1 mouse cellular context compared by ENCODE assay signal in the genomic region with DNA sequence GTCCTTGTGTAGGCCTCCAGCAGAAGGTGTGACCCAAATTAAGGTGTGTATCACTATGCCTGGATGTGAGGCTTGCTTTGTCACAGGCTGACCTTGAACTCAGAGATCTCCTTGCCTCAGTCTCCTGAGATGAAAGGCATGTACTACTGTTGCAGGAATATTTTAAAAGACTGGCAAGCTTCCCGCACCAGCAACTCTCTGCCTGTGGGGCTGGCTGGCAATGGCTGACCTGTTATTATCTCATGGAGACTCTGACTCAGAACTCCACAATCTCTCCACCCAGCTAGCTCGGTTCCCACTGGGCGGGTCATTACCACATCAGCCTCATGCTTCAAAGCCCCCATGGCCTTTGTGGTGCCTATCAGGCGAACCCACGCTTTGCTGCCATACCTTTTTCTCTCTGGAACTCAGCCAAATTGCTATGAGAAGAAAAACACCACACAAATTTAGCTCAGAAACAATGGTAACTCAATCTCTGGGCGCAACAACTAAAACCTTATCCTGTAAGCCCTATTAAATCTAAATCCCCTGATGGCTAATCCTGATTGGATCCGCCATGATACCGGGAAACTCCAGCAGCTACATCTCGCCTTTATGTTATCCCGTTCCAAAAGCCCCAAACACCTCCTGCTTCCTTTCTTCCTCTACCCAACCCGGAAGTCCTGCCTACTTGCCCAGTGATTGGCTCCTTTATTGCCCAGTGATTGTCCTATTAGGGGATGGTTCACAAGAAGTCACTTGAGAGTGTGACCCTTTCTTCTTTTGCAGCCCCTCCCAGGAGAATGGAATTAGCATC.
TF ChIP-seq lines count a peak whose summit lies in the region.

No protein-coding gene starts in this region.

TF ChIP-seq in MEL, 35 proteins besides CTCF, POLR2A, EP300 and RAD21 (continued from another document):
- TF ChIP-seq MYC (IDR thresholded peaks at IDR 0.05; ENCODE audit: low read depth, low read length) (peak; percentile 83), TBP (IDR thresholded peaks at IDR 0.05; ENCODE audit: low read depth, low read length) (peak; percentile 80), ZMIZ1 (IDR thresholded peaks at IDR 0.05; ENCODE audit: low read depth, low read length) (no peak), MAZ (IDR thresholded peaks at IDR 0.05; ENCODE audit: low read depth, low read length) (0 out of 2 replicates have a peak, but pooled peaks have one; percentile 56), POLR2AphosphoS5 (IDR thresholded peaks at IDR 0.05; ENCODE audit: borderline replicate concordance, low read depth, low read length) (no peak), POLR2AphosphoS2 (IDR thresholded peaks at IDR 0.05; ENCODE audit: low read length) (no peak), GATA1 (IDR thresholded peaks at IDR 0.05; ENCODE audit: low read depth, low read length) (peak; percentile 44), TCF12 (IDR thresholded peaks at IDR 0.05; ENCODE audit: low read depth, low read length) (no peak; the same call in 1 of the 2 replicates), CHD2 (IDR thresholded peaks at IDR 0.05; ENCODE audit: low read length) (no peak), ZKSCAN1 (IDR thresholded peaks at IDR 0.05; ENCODE audit: low read depth, low read length) (no peak), KAT2A (conservative IDR thresholded peaks at IDR 0.05; ENCODE audit: low read depth, low read length) (no peak), NELFE (IDR thresholded peaks at IDR 0.05; ENCODE audit: low read depth, low read length) (peak; percentile 61; the same call in 1 of the 2 replicates), UBTF (IDR thresholded peaks at IDR 0.05; ENCODE audit: borderline replicate concordance, insufficient read depth, low read depth, low read length) (no peak), MYB (IDR thresholded peaks at IDR 0.05; ENCODE audit: low read depth, low read length) (no peak), MXI1 (IDR thresholded peaks at IDR 0.05; ENCODE audit: low read depth, low read length) (no peak), USF2 (IDR thresholded peaks at IDR 0.05; ENCODE audit: borderline replicate concordance in 1 of 2, insufficient read depth in 1 of 2, low read depth in 1 of 2, low read length in 2 of 2) (no peak), MAFK (IDR thresholded peaks at IDR 0.05; ENCODE audit: borderline replicate concordance, low read depth, low read length) (no peak), CHD1 (IDR thresholded peaks at IDR 0.05; ENCODE audit: low read depth, low read length) (no peak), ZNF384 (IDR thresholded peaks at IDR 0.05; ENCODE audit: low read depth, low read length) (no peak), GABPA (IDR thresholded peaks at IDR 0.05; ENCODE audit: low read depth, low read length) (no peak), SMC3 (IDR thresholded peaks at IDR 0.05; ENCODE audit: low read depth, low read length) (no peak), MAX (IDR thresholded peaks at IDR 0.05; ENCODE audit: low read length) (peak; percentile 64), ETS1 (IDR thresholded peaks at IDR 0.05; ENCODE audit: low read depth, low read length) (peak; percentile 25; the same call in 1 of the 2 replicates), HCFC1 (IDR thresholded peaks at IDR 0.05; ENCODE audit: low read depth, low read length) (peak; percentile 80), JUND (IDR thresholded peaks at IDR 0.05; ENCODE audit: low read depth, low read length) (no peak), E2F4 (IDR thresholded peaks at IDR 0.05; ENCODE audit: borderline replicate concordance, low read depth, low read length) (no peak), SIN3A (IDR thresholded peaks at IDR 0.05; ENCODE audit: low read length) (peak; percentile 27; the same call in 1 of the 2 replicates), BHLHE40 (IDR thresholded peaks at IDR 0.05; ENCODE audit: borderline replicate concordance, low read depth, low read length) (no peak)
